Mouse (Mus musculus): ENCODE measurements around the gene Exoc3l4. TPM values are rescaled to one million over a fixed set of nuclear protein-coding genes. Genes with fewer than 3 reads are reported as not detected.

Exoc3l4 gene
- total and polyA plus RNA-seq, 3 experiments, result 0.04 to 0.17 TPM; not detected in 1

DNA sequence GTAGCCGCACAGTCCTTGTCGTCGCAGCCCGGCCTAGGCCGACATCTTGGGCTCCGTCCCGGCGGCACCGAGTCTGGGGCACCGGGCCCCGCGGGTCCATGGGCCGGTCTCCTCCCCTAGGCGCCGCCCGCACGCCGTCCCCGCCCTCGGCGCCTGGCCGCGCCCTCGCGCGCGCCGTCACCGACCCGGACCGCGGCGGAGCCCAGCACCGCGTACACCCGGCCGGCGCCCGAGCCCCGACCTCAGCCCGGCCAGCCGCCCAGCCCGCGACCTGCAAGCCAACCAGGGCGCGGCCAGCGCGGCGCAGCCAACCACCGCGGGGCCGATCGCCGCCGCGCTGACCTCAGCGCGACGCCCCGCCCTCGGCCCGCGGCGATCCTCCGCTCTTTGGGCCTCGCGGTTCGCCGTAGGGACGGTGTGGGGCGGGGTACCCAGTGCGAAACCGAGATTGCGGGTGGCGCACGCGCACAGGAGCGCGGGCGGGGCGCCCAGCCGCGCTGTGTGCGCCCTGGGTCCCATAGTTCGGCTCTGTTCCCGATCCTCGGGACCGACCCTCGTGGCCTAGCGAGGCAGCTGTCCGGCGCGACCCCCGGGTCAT lies 39.3 kb upstream of the Exoc3l4 start, which contains the start of gene Cdc42bpb:
Gene Cdc42bpb, minus strand, starts transcription at position 343 of the 598 bp plus-strand sequence.
- Histone ChIP-seq H3K4me1 (ENCODE audit: control insufficient read depth in 1 of 2, insufficient read depth in 2 of 2, low read length in 2 of 2) (no peaks in the 10 kb centered on the region), H3K4me3 (ENCODE audit: control insufficient read depth in 1 of 2, insufficient read depth in 1 of 2, low read depth in 2 of 2, low read length in 2 of 2) (no peak within 1 kb of the TSS), H3K9ac (ENCODE audit: control insufficient read depth, low read depth, low read length, poor library complexity, severe bottlenecking) (no peak within 1 kb of the TSS), H3K36me3 (ENCODE audit: control insufficient read depth in 1 of 2, insufficient read depth in 2 of 2, low read length in 2 of 2) (no peaks in the 10 kb centered on the region), H3K79me2 (ENCODE audit: control insufficient read depth, insufficient read depth, low read length, poor library complexity) (no peaks in the 10 kb centered on the region), H3K9me3 (replicated peaks; ENCODE audit: insufficient read depth, low read length) (no peaks in the 10 kb centered on the region), H3K27ac (ENCODE audit: control insufficient read depth, low read depth, low read length) (no peak within 1 kb of the TSS), H3K27me3 (ENCODE audit: control insufficient read depth in 1 of 2, insufficient read depth in 2 of 2, low read length in 2 of 2) (peaks cover 0 to 3% of the 10 kb centered on the region in 2 experiments; a peak in 3 of 4 replicates)
- no peak for DNase-seq (ENCODE audit: low read depth, low spot score)
- TF ChIP-seq ELF1 (IDR thresholded peaks at IDR 0.05; ENCODE audit: low read depth, low read length) (no peak), CHD2 (IDR thresholded peaks at IDR 0.05; ENCODE audit: low read length) (no peak), CTCF (IDR thresholded peaks at IDR 0.05 in 2 of 3, conservative IDR thresholded peaks at IDR 0.05 in 1 of 3; ENCODE audit: control insufficient read depth in 1 of 3, insufficient read depth in 1 of 3, low read depth in 2 of 3, low read length in 3 of 3, poor library complexity in 1 of 3, severe bottlenecking in 1 of 3) (no peak), GATA1 (IDR thresholded peaks at IDR 0.05; ENCODE audit: low read depth, low read length) (no peak), USF2 (IDR thresholded peaks at IDR 0.05; ENCODE audit: borderline replicate concordance in 1 of 2, insufficient read depth in 1 of 2, low read depth in 1 of 2, low read length in 2 of 2) (no peak), MEF2A (IDR thresholded peaks at IDR 0.05; ENCODE audit: extremely low read depth, insufficient replicate concordance, low read depth, low read length, poor library complexity, severe bottlenecking) (no peak), TAL1 (IDR thresholded peaks at IDR 0.05; ENCODE audit: low read length) (no peak), MAX (IDR thresholded peaks at IDR 0.05; ENCODE audit: low read length) (no peak), JUND (IDR thresholded peaks at IDR 0.05; ENCODE audit: low read depth, low read length) (no peak), ZC3H11A (IDR thresholded peaks at IDR 0.05; ENCODE audit: low read depth, low read length) (no peak), MAFK (IDR thresholded peaks at IDR 0.05; ENCODE audit: borderline replicate concordance, low read depth, low read length) (no peak)

DNA sequence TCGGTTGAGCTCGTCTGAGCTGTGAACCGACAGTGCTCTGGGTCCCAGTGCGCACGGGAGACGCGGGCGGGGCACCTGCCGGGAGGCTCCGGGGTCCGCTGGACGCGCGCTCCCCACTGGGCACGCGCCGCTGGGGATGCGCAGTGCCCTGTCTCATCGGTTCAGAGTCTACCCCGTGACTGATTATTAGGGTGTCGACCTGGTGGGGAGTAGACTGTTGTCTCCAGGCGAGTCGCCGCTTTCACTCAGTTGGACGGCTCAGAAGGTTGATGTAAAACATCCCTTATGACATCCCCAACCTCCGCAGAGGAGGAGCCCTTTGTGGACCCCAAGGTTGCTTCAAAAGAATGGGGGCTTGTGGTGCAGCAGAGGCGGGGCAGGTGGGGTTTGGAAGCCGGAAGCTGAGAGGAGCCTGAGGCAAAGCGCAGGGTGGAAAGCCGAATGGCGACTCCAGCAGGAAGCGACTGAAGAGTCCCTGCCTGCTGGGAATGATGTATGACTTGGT lies 38.8 kb upstream of the Exoc3l4 start:
- H3K79me2 ChIP-seq (ENCODE audit: control insufficient read depth, insufficient read depth, low read length, poor library complexity), result no peaks in the 10 kb centered on the region
- no peak for DNase-seq (ENCODE audit: low read depth, low spot score)
- no peaks in the 10 kb centered on the region for H3K9me3 ChIP-seq (replicated peaks; ENCODE audit: insufficient read depth, low read length)
- 0 out of 4 replicates have a peak, but pooled peaks of 1 of the 2 experiments have one; percentile 27 for TF ChIP-seq POLR2A (IDR thresholded peaks at IDR 0.05; ENCODE audit: control insufficient read depth in 1 of 2, insufficient read depth in 1 of 2, low read depth in 1 of 2, low read length in 2 of 2, poor library complexity in 1 of 2)
- TF ChIP-seq USF1 (IDR thresholded peaks at IDR 0.05; ENCODE audit: low read depth, low read length), result no peak
- TF ChIP-seq KAT2A (conservative IDR thresholded peaks at IDR 0.05; ENCODE audit: low read depth, low read length), result no peak
- TF ChIP-seq CHD2 (IDR thresholded peaks at IDR 0.05; ENCODE audit: low read length), result no peak
- no peak for TF ChIP-seq ELF1 (IDR thresholded peaks at IDR 0.05; ENCODE audit: low read depth, low read length)
- no peaks in the 10 kb centered on the region for H3K4me1 ChIP-seq (ENCODE audit: control insufficient read depth in 1 of 2, insufficient read depth in 2 of 2, low read length in 2 of 2)
- no peak overlapping the region for H3K27ac ChIP-seq (ENCODE audit: control insufficient read depth, low read depth, low read length)
- no peak overlapping the region for H3K9ac ChIP-seq (ENCODE audit: control insufficient read depth, low read depth, low read length, poor library complexity, severe bottlenecking)
- H3K4me3 ChIP-seq (ENCODE audit: control insufficient read depth in 1 of 2, insufficient read depth in 1 of 2, low read depth in 2 of 2, low read length in 2 of 2), result no peak overlapping the region
- no peaks in the 10 kb centered on the region for H3K36me3 ChIP-seq (ENCODE audit: control insufficient read depth in 1 of 2, insufficient read depth in 2 of 2, low read length in 2 of 2)
- H3K27me3 ChIP-seq (ENCODE audit: control insufficient read depth in 1 of 2, insufficient read depth in 2 of 2, low read length in 2 of 2), result peaks cover 0 to 4% of the 10 kb centered on the region in 2 experiments; a peak in 3 of 4 replicates
